Mouse (Mus musculus): ENCODE data around the gene Hoxc9.
A peak's percentile ranks its signal among the peaks of the same experiment; 100 is the strongest.

Gene Hoxc9

DNA sequence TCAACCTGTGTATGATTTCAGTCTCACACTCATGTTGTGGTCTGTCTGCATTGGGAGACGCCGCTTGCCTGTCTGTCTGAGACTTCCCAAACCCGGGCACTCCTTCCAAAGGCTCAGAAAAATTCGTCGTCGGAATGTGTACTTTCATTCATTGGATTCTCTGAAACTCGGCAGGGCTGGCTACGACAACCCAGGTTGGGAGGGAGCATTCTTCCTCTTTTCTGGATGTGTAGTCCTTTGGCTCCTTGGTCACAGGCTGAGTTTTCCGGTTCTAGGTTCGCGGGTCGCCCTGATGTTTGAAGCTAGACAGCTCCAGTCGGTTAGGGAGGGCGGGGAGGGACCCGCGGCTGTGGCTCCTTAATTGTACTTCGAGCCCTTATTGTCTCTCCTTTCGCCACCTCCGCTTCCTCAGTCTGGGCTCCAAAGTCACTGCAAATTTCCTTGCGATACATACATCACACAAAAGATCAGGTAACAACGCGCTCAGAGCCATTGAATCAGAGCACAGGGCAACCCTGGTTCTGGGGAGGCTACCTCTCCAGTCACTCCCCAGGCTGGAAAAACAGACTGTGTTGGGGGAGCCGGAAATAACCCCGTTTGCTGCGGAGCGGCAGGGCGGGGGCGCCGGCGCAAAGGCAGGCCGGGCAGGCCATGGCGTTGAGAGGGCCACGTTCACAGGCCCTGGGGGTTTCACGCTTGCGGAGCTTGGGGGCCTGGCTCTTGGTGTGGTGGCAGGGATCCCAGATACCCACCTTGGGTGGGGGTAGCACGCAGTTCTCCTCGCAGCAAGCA, 588 bp downstream of the Hoxc9 start:
- no peak for DNase-seq (ENCODE audit: extremely low read depth, low read depth)

DNA sequence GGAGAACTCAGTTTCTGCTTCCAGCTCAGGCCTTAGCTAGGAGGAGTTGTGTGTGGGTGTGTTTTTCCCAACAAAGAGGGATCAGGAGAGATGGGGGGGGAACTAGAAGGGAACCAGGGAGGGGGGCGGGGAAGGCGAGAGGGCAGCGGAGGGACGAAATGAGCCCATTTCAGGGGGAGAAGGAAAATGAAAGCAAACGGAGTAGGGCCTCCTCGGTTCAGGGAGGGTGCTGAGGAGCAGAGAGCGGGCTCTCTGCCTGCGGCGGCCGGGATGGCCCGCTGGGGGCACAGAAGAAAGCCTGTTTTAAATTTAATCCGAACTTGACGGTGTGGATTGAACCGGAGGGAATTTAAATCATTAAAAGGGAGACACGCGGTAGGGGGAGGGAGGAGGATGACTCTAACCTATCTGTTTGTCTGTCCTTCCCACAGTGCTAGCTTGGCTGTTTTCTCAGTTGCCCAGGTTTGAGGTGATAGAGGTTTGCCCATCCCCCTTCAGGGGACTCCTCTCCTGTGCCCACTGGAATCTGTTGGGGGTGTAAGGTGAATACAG, 1.3 kb downstream of the Hoxc9 start:
- no peak for DNase-seq (ENCODE audit: extremely low read depth, low read depth)

DNA sequence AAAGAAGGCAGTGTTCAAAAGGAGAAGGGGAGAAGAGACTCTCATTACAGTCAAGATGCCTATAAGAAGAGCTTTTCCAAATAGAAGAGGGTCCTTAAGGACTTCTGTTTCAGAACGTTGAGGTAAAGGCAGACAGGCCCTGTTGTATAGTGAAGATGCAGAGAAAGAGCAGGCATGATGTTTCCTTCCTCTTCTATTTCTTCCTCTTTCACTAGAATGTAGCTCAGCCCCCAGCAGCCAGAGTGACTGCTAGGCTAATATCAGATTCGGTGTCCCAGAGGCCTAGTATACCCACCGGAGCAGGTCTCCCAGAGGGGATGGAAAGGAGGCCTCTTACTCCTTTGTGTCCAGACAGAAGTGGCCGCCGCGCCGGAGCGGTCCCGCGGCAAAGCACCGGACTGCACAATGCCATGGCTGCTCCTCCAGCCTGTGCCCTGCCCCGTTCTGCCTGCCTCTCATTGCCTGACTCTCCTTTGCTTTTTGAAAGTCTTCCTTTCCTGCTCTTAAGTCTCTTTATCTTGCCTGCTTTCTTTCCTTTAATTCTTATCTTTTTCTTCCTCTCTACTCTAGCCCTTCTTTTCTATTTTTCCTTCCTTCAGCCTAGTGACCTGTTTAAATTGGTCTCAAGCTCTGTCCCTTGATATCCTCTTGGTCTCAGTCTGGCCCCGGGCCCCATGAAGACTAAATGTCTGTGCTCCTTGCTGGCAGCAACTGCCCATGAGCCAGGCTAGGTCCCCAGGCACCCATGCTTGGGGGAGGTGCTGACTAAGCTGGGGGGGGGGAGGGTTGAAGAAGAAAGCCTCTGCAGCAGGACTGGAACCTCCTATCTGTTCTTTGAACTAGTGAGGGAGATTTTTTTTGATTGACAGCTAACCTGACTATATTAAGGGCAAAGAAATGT, 2.6 kb downstream of the Hoxc9 start:
- DNase-seq (ENCODE audit: extremely low read depth, low read depth) = peak; percentile 83

DNA sequence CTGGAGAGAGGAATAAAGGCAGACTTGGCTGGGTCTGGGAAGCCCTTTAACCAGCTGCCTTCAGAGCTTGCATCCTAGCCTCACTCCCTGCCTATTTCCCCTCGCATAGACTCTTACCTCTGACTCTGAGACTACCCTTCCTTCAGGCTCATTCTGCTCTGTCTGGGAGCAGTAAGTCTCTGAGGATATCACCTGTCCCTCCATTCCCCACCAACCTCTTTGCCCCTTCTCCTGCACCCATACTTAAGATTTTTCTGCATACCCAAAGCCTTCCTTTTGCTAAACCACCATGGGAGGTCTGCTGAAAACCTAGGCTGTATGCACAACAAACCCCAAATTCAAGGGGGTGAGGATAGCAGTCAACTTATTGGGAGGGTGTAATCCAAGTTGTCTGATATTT, 3.7 kb downstream of the Hoxc9 start:
- no peak for DNase-seq (ENCODE audit: extremely low read depth, low read depth)

DNA sequence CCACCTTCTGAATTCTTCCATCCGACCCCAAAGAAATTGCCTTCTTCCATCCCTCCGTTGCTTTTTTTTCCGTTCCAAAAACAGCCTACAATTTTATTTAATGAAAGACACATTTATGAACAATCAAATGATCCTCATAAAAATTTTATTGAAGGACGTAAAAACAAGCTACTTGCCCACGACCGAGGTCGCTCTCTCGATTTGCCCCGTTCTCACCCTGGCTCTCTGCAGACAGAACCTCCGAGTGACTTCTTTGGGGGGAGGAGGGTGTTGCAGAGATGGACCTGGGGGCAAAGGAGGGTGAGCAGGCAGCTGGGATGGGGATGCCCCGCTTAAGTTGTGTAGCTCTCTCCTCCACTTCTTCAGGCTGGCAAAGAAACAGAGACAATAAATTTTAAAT, 4.1 kb downstream of the Hoxc9 start:
- no peak for DNase-seq (ENCODE audit: extremely low read depth, low read depth)

DNA sequence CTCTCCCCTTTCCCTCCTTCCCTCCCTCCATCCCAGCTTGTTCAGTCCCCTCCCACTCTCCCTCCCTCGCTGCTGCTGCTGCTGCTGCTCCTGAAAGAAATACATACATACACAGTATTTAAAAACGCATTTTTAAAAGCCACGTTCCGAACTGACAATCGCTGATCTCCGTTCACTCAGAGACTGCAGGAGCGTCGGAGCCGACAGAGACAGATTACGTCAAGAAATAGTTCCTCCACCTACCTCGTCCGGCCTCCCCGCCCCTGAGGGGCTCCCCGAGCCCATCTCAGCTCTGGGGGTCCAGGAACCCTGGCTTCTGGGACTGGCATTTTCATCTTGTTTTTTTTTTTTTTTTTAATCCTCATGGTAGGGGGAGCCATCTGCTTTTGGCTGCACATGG, 4.7 kb downstream of the Hoxc9 start:
- no peak for DNase-seq (ENCODE audit: extremely low read depth, low read depth)

DNA sequence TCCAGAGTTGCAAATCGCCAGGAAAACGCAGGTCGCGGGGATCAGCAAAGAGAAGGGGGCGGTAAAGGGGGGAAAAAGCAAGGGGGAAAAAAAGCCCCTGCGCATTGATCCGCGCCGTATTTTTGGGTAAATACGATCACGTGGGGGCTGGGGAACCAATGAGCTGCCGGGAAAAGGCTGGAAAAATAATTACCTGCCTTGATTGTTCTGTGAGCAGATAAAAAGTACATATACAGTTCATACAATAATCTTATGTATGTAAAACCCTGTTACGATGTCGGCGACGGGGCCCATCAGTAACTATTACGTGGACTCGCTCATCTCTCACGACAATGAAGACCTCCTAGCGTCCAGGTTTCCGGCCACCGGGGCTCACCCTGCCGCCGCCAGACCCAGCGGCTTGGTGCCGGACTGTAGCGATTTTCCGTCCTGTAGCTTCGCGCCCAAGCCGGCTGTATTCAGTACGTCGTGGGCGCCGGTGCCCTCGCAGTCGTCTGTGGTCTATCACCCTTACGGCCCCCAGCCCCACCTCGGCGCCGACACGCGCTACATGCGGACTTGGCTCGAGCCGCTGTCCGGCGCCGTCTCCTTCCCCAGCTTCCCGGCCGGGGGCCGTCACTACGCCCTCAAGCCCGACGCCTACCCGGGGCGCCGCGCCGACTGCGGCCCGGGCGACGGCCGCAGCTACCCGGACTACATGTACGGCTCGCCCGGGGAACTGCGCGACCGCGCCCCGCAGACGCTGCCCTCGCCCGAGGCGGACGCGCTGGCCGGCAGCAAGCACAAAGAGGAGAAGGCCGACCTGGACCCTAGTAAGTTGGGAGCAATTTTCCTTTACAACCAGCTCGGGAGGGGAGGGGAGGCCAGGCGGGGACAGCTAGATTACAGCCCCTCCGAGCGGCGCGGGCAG, 5.4 kb downstream of the Hoxc9 start:
- DNase-seq (ENCODE audit: extremely low read depth, low read depth) = no peak

DNA sequence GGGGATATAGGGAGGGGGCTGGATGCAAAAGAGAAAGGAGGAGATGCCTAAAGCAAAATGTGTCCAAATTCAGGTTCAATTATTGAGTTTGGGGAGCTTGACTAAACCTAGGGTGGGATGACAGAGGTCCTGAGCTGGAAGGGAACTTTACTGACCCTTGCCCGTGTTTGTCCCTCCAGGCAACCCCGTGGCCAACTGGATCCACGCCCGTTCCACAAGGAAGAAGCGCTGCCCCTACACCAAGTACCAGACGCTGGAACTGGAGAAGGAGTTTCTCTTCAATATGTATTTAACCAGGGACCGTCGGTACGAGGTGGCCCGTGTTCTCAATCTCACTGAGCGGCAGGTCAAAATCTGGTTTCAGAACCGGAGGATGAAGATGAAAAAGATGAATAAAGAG, 7.5 kb downstream of the Hoxc9 start:
- no peak for DNase-seq (ENCODE audit: extremely low read depth, low read depth)

DNA sequence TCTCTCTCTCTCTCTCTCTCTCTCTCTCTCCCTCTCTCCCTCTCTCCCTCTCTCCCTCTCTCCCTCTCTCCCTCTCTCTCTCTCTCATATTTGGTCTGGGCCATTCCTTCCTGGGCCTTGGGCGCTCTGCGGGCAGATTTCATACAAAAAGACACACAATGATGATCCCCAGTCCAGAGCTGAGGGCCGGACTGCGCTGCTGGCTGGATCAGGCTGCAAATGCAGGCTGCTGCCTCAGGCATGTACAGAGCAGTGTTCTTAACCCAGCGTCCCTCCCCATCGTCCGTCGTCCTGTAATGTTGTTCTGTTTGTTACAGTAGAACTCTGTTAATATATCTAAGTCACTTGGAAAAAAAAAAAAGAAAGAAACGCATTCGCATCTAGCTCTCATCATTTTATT, 8.3 kb downstream of the Hoxc9 start:
- DNase-seq (ENCODE audit: extremely low read depth, low read depth) = no peak

DNA sequence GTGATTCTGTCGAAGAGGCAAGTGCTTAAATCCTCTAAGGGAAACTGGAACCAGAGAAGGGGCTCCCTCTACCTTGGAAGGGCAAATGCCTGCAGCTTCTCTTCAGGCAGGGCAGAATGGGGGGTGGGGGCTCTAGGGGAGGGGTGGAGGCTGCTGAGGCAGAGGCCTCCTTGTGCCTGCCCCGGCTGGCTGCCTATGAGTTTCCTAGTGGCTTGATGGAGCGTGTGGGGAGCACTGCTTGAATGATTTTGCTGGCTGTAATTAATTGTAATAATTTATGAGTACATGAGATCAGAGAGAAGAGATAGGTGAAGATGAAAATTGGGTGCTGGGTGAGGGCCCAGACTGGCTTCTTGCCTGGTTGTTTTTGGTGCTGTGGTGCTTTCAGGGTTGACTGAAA, 8.7 kb downstream of the Hoxc9 start:
- DNase-seq (ENCODE audit: extremely low read depth, low read depth) = no peak

DNA sequence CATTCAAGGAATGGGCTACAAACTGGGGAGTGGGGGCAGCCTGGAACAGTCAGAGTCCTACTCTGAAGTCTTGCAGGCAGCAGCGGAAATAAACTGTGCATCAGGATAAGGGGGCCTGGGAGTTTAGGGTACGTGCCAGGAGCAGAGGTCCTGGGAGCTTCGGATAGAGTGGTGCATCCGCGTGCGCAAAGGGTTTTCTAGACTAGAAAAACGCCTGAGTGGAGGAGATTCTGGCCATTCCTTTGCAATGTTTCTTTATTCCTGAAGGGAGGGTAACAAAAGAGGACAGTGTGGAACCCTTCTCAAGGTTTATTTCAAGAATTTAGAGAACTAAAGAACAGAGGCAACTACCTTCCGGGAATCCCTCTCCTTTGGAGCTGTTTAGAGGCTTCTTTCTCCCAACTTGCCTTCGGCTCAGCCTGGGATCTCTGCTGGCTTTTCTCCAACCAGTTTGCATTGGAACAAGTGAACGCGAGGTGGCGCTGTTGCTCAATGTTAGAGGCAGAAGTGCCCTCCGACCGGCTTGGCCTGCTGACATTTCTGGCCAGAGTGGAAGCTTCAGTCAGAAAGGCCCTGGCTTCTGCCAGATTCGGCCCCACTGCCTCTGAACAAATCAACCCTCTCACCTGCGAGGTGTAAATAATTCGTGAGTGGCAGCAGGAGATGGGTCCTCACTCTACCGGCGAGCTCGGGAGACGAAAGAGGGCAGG, 11.0 kb downstream of the Hoxc9 start:
- no peak for DNase-seq (ENCODE audit: extremely low read depth, low read depth)

DNA sequence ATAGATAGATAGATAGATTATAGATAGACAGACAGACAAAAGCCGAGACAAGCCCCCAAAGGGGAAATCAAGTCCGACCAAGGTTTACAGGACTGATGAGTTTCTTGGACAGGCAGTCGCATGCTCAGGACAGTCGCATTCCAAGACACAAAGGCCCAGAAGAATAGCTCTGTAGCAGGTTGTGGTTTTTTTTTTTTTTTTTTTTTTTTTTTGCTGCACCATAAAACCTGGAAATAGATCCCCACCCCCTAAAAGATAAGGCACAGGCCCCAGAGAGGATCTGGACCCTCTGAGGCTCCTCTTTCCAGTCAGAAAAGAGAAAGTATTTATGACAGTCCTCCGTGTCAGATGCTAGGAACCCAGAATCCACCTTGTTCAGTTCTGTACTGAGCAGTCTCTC, 11.8 kb downstream of the Hoxc9 start:
- no peak for DNase-seq (ENCODE audit: extremely low read depth, low read depth)

DNA sequence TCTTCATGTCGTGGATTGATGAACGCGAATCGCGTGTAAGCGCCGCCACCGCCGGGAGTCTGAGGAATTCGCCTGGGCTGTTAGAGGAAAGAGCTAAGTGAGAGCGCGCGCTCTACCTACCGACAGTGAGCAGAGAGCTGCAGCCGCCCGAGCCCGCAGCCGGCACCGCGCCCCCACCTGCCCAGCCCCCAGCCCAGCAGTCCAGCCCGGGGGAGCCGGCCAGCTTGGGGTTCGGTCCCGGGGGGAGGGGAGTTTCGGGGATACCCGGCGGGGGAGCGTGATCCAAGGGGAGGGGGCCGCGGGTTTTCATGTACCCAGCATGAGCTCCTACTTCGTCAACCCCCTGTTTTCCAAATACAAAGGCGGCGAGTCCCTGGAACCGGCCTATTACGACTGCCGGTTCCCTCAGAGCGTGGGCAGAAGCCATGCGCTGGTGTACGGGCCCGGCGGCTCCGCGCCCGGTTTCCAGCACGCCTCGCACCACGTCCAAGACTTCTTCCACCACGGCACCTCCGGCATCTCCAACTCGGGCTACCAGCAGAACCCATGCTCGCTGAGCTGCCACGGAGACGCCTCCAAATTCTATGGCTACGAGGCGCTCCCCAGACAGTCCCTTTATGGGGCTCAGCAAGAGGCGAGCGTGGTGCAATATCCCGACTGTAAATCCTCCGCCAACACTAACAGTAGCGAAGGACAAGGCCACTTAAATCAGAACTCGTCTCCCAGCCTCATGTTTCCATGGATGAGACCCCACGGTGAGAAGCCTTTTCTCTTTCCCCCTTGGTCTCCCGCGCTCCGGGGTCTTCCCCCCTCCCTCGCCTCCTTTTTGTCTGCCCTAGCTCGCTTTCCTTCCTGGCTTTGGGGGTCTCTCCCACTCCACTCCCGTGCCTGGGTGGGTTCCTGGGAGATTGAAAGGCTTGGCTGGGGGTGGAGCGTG, 14.5 kb downstream of the Hoxc9 start, which contains the start of gene Hoxc8:
TSS of gene Hoxc8 (plus strand) at position 147 of the 937 bp plus-strand sequence.
- DNase-seq (ENCODE audit: extremely low read depth, low read depth) = no peak

DNA sequence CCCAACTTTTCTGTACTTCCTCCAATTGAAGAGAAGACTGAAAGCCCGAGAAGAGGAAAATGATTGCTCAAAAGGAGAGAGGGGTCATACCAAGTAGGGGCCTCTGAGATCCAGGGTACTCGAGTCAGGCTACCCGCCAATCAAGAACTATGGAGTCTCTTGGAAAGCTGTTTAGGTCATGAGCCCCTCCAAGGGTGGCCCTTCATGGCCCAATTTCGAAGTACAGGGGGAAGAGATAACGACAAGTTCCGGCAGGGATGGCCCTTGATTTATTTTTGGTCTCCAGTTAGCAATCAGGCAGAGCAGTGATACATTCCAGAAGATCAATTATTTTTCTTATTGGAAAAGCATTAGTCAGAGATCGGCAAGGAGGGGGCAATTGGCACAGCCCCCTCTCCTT, 15.5 kb downstream of the Hoxc9 start:
- no peak for DNase-seq (ENCODE audit: extremely low read depth, low read depth)

DNA sequence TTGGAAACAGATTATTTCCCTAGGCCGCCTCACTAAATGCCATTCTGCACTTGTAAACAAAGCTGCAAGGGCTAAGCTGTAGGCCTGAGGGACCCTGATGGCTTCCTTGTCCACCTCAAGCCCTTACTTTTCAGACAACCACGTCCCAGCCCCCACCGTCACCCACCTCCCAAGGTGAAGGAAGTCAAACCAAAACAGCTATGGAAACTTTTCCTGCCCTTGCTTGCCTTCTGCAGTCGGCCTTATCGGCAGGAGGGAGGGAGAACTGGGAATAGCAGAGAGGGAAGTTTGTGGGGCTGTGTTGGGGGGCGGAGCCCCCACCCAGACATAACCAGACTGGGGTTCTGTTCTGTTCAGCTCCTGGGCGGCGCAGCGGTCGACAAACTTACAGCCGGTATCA, 16.0 kb downstream of the Hoxc9 start:
- DNase-seq (ENCODE audit: extremely low read depth, low read depth) = no peak

DNA sequence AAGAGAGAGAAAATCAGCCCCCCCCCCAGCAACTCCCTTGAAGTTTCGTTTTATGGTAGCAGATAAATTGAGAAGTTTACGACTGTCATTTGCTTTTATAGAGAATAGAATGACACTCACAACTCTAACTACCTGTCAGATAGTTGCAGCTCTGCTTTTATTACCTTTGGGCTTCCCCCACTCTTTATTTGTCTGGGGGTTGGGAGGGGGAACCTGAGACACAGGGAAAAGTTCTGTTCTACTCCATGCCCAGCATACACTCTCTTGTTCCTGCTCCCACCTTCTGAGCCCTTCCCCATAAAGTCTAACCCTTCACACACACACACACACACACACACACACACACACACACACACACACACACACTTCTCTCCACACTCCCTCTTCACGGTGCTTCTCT, 16.6 kb downstream of the Hoxc9 start:
- no peak for DNase-seq (ENCODE audit: extremely low read depth, low read depth)

DNA sequence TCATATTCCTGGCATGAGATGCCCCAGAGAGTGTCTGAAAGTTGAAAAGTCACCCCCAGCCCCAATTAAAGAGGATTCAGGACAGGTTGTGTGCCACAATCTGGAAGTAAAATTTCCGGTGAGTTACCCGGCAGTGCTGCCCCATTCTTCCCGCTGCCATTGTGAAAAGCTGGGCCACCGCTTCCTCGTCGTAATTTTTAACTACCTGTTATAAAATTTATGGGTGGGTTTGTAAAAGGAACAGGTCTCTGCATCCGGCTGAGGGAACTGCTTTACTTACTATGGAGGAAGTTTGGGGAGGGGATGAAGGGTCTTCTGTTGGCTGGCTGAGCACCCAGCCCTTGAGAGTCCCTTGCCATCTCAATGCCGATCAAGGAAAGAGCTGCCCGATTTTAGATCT, 20.3 kb downstream of the Hoxc9 start:
- no peak for DNase-seq (ENCODE audit: extremely low read depth, low read depth)

DNA sequence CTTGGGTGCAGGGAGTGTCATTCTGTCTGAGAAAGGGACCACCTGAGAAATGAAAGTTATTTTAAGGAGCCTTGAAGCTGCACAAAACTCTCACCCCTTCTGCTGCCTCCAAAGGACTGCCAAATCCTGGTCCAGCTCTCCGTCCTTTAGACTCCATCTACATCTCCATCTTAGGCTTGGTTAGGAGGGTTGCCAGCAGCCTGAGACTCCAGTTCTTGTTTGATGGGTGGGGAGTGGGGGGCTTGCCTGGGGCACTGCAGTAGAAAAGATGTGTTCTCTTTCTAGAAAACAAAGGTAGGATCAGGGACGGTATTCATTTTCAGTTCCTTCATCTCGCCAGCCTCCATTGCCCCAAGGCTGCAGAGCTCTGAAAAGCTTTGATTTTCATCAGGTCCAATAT, 21.2 kb downstream of the Hoxc9 start:
- no peak for DNase-seq (ENCODE audit: extremely low read depth, low read depth)

DNA sequence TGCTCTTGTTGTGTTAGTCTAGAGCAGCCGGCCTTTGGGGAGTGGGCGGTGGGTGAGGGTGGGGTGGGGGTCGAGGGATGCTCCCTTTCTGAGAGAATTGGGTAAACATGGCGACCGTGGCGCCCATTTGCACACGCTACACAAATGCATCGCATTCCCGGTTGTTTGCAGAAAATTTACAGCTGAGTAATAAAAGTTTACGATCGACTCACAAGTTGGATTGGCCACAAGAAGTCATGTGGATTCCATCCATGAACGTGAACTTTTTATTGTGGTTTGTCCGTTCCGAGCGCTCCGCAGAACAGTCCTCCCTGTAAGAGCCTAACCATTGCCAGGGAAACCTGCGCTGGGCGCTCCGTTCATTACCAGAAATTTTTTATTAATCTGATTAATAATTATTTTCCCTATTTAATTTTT, 21.7 kb downstream of the Hoxc9 start, which contains the start of gene Hoxc6:
TSS of gene Hoxc6 (plus strand) at position 319 of the 417 bp plus-strand sequence.
- DNase-seq (ENCODE audit: extremely low read depth, low read depth) = no peak

Data from MEL-GATA-1-ER (cell line).